Mouse (Mus musculus) limb, embryonic 14.5 days (tissue): ENCODE measurements around the gene Tcte1. TPM values are rescaled to one million over a fixed set of nuclear protein-coding genes. Genes with fewer than 3 reads are reported as not detected.

Source experiments
- ATAC-seq: fragments of 200-750 bp; cut with Nextera tagmentation; 2 replicates; pipeline ENCODE4 v1.8.0; 2017; ENCODE audit warnings: low read depth, moderate number of reproducible peaks, moderate TSS enrichment; ENCODE audit not compliant: low FRiP score
- DNase-seq: peaks from one replicate; pipeline ENCODE4 v3.0.0-alpha.2; 2015; ENCODE audit warnings: low spot score
- H3K27ac ChIP-seq: fragments of 300-500 bp; sonication (generic); replicated peaks from 2 replicates; pipeline ENCODE4 v1.5.1; 2014; ENCODE audit warnings: low read depth, mild to moderate bottlenecking, low read length, moderate library complexity, mixed read lengths
- H3K27me3 ChIP-seq: fragments of 300-500 bp; sonication (generic); 2 replicates; pipeline ENCODE4 v1.6.1; 2014; ENCODE audit warnings: low read length, mixed read lengths; ENCODE audit not compliant: control insufficient read depth, insufficient read depth
- H3K36me3 ChIP-seq: fragments of 300-500 bp; sonication (generic); 2 replicates; pipeline ENCODE4 v1.6.1; 2014; ENCODE audit warnings: mild to moderate bottlenecking, low read length, moderate library complexity, mixed read lengths; ENCODE audit not compliant: control insufficient read depth, insufficient read depth
- H3K4me1 ChIP-seq: fragments of 300-500 bp; sonication (generic); 2 replicates; pipeline ENCODE4 v1.6.1; 2014; ENCODE audit warnings: antibody characterized with exemption, low read length, mixed read lengths; ENCODE audit not compliant: control insufficient read depth, insufficient read depth
- H3K4me2 ChIP-seq: fragments of 300-500 bp; sonication (generic); replicated peaks from 2 replicates; pipeline ENCODE4 v1.6.1; 2014; ENCODE audit warnings: low read depth, mild to moderate bottlenecking, low read length, moderate library complexity; ENCODE audit not compliant: severe bottlenecking
- H3K4me3 ChIP-seq: fragments of 300-500 bp; sonication (generic); replicated peaks from 2 replicates; pipeline ENCODE4 v1.5.1; 2014; ENCODE audit warnings: low read length
- H3K9ac ChIP-seq: fragments of 300-500 bp; sonication (generic); 2 replicates; pipeline ENCODE4 v1.6.1; 2014; ENCODE audit warnings: mild to moderate bottlenecking, low read depth, low read length, moderate library complexity; ENCODE audit not compliant: severe bottlenecking
- H3K9me3 ChIP-seq: fragments of 300-500 bp; sonication (generic); 2 replicates; pipeline ENCODE4 v1.6.1; 2016; ENCODE audit warnings: low read length; ENCODE audit not compliant: control insufficient read depth
- POLR2A ChIP-seq: fragments of 200-500 bp; IDR thresholded peaks from 2 replicates; pipeline ENCODE4 v1.8.0; 2012; ENCODE audit warnings: inconsistent platforms, mild to moderate bottlenecking, moderate library complexity, borderline replicate concordance; ENCODE audit not compliant: insufficient read depth, insufficient read length; ENCODE audit errors: extremely low read depth
- WGBS: fragments of 180-500 bp; shearing (Covaris S2); extraction: QIAGEN DNeasy Blood & Tissue Kit; methylation state at CpG from one replicate; pipeline ENCODE4 v1.1.7; 2014; 5-methylcytosine and 5-hydroxymethylcytosine counted together
- polyA plus RNA-seq, 2 experiments: library from polyadenylated mRNA; depleted of rRNA in 1 of 2; stranded (reverse) in 1 of 2; unstranded in 1 of 2; fragments of >200 nt; fragmentation: Nextera tagmentation in 1 of 2; extraction: Ambion mirVana in 1 of 2; gene quantifications; 2 replicates each; pipeline versions ENCODE4 v1.2.1 to v1.2.3; 2012 to 2014

The Tcte1 gene
- polyA plus RNA-seq, 2 experiments: 0.74 TPM; not detected in 1

DNA sequence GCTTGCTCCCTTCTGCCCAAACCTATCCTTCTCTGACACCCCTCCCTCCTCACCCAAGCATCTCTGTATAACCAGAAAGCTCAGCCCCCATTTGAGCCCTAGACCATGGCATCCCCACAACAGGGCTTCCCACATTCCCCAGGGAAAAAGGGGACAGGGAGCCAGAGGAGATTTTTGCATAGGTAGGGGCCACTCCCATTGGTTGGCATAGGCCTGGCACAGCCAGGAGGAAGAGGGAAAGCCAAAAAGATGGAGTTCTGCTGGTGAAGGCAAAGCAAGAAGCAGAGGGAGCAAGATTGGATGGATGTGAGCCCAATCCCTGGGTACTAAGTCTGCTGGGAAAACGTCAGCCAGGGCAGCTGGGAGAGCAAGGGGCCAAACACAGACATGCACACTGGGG is 19.9 kb downstream of the Tcte1 start:
- no peak for ATAC-seq
- no peak for TF ChIP-seq POLR2A
- Histone ChIP-seq H3K4me2 (no peak overlapping the region), H3K9me3 (no peaks in the 10 kb centered on the region), H3K27ac (no peak overlapping the region), H3K4me1 (no peaks in the 10 kb centered on the region), H3K4me3 (no peak overlapping the region), H3K36me3 (peaks cover 15% of the 10 kb centered on the region; the same call in 1 of the 2 replicates), H3K9ac (no peak overlapping the region), H3K27me3 (peaks cover 45% of the 10 kb centered on the region)
- WGBS: 24% methylated on average over 1 of the region's 1 CpGs
- no peak for DNase-seq

DNA sequence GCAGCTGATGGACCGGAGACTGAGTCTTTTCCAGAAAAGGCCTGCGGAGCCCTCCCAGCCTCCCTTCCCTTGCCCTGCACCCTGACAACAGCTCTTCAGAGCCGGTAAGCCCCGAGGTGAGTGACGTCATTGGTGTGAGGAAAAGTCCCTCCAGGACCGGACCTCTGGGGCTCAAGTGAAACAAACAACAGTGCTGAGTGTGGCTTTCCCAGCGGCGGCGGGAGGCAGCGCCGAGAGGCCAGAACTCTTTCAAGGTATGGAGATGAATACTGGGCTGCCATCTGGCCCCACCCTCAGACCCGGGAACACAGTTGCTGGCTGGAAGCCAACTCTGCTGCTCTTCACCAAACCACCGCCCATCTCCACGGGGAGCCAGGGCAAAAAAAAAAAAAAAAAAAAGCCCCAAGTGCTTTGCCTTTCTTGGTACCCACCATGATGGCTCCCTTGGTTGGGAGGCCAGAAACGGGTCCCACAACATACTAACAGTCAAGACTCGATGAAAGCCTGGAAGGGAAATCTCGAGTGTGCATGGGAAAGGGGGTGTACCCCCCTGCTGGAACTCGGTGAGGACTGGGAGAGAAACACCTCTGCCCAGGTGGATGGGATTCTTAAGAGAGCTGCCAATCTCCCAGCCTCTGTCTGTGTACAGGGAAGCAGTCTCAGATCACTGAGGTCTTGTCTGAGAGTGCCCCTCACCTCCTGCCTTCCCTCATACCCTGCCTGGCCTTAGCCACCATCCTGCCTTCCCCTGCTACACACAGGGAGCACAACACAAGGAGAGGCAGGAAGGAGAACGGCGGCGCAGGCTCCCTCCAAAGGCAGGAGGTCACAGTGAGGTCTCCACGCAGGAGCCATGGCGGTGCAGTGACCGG is 21.0 kb downstream of the Tcte1 start:
- no peak for TF ChIP-seq POLR2A
- Histone ChIP-seq H3K36me3 (peaks cover 15% of the 10 kb centered on the region; the same call in 1 of the 2 replicates), H3K27me3 (peaks cover 45% of the 10 kb centered on the region), H3K9ac (no peak overlapping the region), H3K4me2 (no peak overlapping the region), H3K9me3 (no peaks in the 10 kb centered on the region), H3K27ac (no peak overlapping the region), H3K4me3 (no peak overlapping the region), H3K4me1 (peaks cover 4% of the 10 kb centered on the region; the same call in 1 of the 2 replicates)
- no peak for DNase-seq
- 17% methylated on average over 24 of the region's 24 CpGs for WGBS
- no peak for ATAC-seq

DNA sequence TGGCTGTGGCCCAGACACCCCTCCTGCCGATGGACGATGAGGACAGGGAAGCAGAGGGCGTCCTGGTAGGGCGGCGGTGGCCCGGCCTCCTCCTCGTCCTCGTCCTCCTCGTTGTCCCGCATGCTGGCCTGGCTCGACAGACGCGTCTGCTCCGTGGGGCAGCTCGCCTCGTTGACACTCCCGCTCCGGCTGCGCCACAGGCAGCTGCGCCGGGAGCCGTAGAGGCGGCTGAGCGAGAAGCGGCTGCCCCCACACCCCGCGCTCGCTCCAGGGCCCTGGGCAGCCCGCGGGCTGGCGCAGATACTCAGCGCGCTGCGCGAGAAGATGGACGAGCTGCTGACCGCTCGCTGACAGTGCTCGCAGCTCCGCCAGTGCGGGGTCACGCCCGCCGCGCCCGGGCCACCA is 21.6 kb downstream of the Tcte1 start:
- Histone ChIP-seq H3K4me3 (peak overlapping the region; percentile 26), H3K4me1 (peaks cover 4% of the 10 kb centered on the region; the same call in 1 of the 2 replicates), H3K27me3 (peaks cover 45% of the 10 kb centered on the region), H3K36me3 (peaks cover 15% of the 10 kb centered on the region; the same call in 1 of the 2 replicates), H3K9ac (no peak overlapping the region), H3K27ac (no peak overlapping the region), H3K9me3 (no peaks in the 10 kb centered on the region), H3K4me2 (peak overlapping the region; percentile 28)
- no peak for TF ChIP-seq POLR2A
- ATAC-seq (no peak), DNase-seq (no peak)
- 11% methylated on average over 46 of the region's 46 CpGs for WGBS

DNA sequence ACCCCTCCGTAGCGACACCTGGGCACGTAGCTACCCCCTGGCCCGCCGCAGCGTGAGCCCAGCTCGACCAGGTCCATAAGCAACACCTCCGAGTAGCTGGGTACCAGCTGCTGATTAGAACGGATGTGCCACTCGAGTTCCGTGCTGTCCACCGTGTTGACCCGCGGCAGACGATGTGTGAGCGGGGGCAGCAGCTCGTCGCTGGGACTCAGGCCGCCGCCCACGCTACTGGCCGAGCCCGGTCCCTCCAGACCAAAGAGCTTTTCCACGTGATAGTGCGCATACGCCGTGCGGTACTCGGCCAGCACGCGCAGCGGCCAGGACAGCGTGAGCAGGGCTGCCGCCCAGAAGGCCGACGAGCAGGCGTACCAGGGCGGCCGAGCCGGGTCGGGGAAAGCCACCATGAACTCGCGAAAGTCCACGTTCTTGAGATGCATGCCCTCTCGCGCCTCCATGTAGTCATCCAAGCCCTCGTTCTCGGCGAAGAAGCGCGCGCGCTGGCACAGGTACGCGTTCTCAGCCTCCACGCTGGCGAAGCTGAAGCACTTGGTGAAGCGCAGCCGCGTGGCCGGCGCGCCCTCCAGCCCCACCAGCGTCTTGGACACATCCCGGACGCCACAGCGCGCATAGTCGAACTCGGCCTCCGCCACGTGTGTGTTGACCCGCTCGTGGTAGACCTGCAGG is 22.2 kb downstream of the Tcte1 start:
- ATAC-seq (no peak), DNase-seq (no peak)
- no peak overlapping the region for H3K27ac ChIP-seq

DNA sequence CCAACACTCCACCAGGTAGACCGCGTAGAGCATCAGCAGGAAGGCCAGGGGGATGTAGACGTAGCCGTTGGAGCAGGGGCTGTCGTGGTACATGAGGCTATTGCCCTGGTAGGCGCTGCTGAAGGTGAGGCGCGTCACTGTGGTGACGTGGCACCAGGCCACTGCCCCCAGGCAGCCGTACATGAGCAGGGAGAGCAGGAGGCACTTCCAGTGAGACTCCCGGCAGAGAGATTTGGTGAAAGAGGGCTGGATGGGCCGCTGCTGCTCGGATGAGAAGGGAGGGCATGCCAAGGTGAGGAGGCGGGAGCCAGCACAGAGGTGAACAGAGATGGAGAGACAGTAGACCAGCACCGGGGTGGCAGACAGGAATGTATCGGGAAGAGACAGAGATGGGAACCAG is 23.7 kb downstream of the Tcte1 start:
- H3K27ac ChIP-seq: no peak overlapping the region
- ATAC-seq (no peak), DNase-seq (no peak)
- H3K4me2 ChIP-seq: no peak overlapping the region
- H3K4me1 ChIP-seq: peaks cover 8% of the 10 kb centered on the region; the same call in 1 of the 2 replicates
- H3K27me3 ChIP-seq: peaks cover 45% of the 10 kb centered on the region
- H3K9ac ChIP-seq: no peak overlapping the region
- peaks cover 15% of the 10 kb centered on the region; the same call in 1 of the 2 replicates for H3K36me3 ChIP-seq
- no peak for TF ChIP-seq POLR2A
- H3K9me3 ChIP-seq: no peaks in the 10 kb centered on the region
- WGBS: 73% methylated on average over 16 of the region's 16 CpGs
- no peak overlapping the region for H3K4me3 ChIP-seq

More for the DNA sequence above, 22.2 kb downstream of the Tcte1 start:
- Histone ChIP-seq H3K9me3 (no peaks in the 10 kb centered on the region), H3K27me3 (peaks cover 45% of the 10 kb centered on the region), H3K4me3 (peak overlapping the region; percentile 26), H3K36me3 (peaks cover 15% of the 10 kb centered on the region; the same call in 1 of the 2 replicates), H3K4me1 (peaks cover 6% of the 10 kb centered on the region; the same call in 1 of the 2 replicates), H3K4me2 (peak overlapping the region; percentile 28), H3K9ac (no peak overlapping the region)
- TF ChIP-seq POLR2A: no peak
- WGBS: 16% methylated on average over 68 of the region's 74 CpGs
